Mouse (Mus musculus): ENCODE results near the gene Zscan21. TPM values are rescaled to one million over a fixed set of nuclear protein-coding genes. Genes with fewer than 3 reads are reported as not detected.

Zscan21 gene
- polyA plus RNA-seq, 1 experiment, result 14.0 TPM

DNA sequence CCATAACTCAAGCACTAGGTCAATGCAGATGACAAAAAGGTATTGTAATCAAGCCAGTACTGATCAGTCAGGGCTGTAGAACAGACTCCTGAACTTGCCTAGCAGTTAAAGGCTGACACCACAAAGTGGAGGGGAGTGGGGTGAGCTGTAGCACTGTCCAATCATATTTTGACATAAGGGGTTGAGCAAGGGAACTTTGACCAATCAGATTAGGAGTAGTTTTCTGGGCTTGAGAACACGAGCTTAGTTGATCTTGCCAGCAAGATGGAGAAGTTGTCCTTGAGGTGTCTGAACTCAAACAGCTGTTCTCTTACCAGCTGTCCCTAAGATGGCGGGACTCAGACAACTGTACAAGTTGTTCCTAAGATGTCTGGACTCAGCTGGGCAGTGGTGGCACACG is 56.5 kb downstream of the Zscan21 start:
- Histone ChIP-seq H3K4me3 (ENCODE audit: insufficient read depth, low read length) (no peak overlapping the region), H3K27ac (ENCODE audit: insufficient read depth, low read depth, low read length) (peak overlapping the region; percentile 85; the same call in 1 of the 2 replicates), H3K4me1 (ENCODE audit: control insufficient read depth, insufficient read depth, low read length) (peaks cover 25% of the 10 kb centered on the region)
- TF ChIP-seq CTCF (IDR thresholded peaks at IDR 0.05; ENCODE audit: low read depth, low read length), result no peak
- TF ChIP-seq POLR2A (IDR thresholded peaks at IDR 0.05; ENCODE audit: borderline replicate concordance, low read depth, low read length), result no peak

Other genes with a start within 250 kb of the Zscan21 start
- gene Pilrb2, start 245.1 kb upstream of the Zscan21 start, polyA plus RNA-seq (2012; ENCODE audit: insufficient read depth, insufficient read length, missing spikeins), result 37.4 and 42.3 TPM in 2 replicates
- gene Cyp3a13, start 195.3 kb upstream of the Zscan21 start, polyA plus RNA-seq (2012; ENCODE audit: insufficient read depth, insufficient read length, missing spikeins), result not detected in 2 replicates
- gene Gjc3, start 153.8 kb upstream of the Zscan21 start, polyA plus RNA-seq (2012; ENCODE audit: insufficient read depth, insufficient read length, missing spikeins), result not detected in 2 replicates
- gene Azgp1, start 135.4 kb upstream of the Zscan21 start, polyA plus RNA-seq (2012; ENCODE audit: insufficient read depth, insufficient read length, missing spikeins), result not detected in 2 replicates
- not detected in 2 replicates for gene Smok3a, start 95.6 kb upstream of the Zscan21 start, polyA plus RNA-seq (2012; ENCODE audit: insufficient read depth, insufficient read length, missing spikeins)
- not detected in 2 replicates for gene Smok3b, start 95.5 kb upstream of the Zscan21 start, polyA plus RNA-seq (2012; ENCODE audit: insufficient read depth, insufficient read length, missing spikeins)
- not detected in 2 replicates for gene Smok3c, start 63.7 kb upstream of the Zscan21 start, polyA plus RNA-seq (2012; ENCODE audit: insufficient read depth, insufficient read length, missing spikeins)
- gene Zkscan1, start 31.8 kb upstream of the Zscan21 start, polyA plus RNA-seq (2012; ENCODE audit: insufficient read depth, insufficient read length, missing spikeins), result 10.5 and 12.0 TPM in 2 replicates
- gene Zfp113, start 38.8 kb downstream of the Zscan21 start, polyA plus RNA-seq (2012; ENCODE audit: insufficient read depth, insufficient read length, missing spikeins), result 5.8 and 6.8 TPM in 2 replicates
- 77.7 and 82.3 TPM in 2 replicates for gene Cops6, start 44.2 kb downstream of the Zscan21 start, polyA plus RNA-seq (2012; ENCODE audit: insufficient read depth, insufficient read length, missing spikeins)
- 34.1 and 40.5 TPM in 2 replicates for gene Ap4m1, start 55.1 kb downstream of the Zscan21 start, polyA plus RNA-seq (2012; ENCODE audit: insufficient read depth, insufficient read length, missing spikeins)
- gene Mcm7, start 55.5 kb downstream of the Zscan21 start, polyA plus RNA-seq (2012; ENCODE audit: insufficient read depth, insufficient read length, missing spikeins), result 34.6 and 46.6 TPM in 2 replicates
- 26.5 and 33.3 TPM in 2 replicates for gene Taf6, start 70.5 kb downstream of the Zscan21 start, polyA plus RNA-seq (2012; ENCODE audit: insufficient read depth, insufficient read length, missing spikeins)
- gene Cnpy4, start 70.6 kb downstream of the Zscan21 start, polyA plus RNA-seq (2012; ENCODE audit: insufficient read depth, insufficient read length, missing spikeins), result 28.2 and 37.3 TPM in 2 replicates
- 5.4 and 5.8 TPM in 2 replicates for gene Mblac1, start 77.4 kb downstream of the Zscan21 start, polyA plus RNA-seq (2012; ENCODE audit: insufficient read depth, insufficient read length, missing spikeins)
- gene Nxpe5, start 109.0 kb downstream of the Zscan21 start, polyA plus RNA-seq (2012; ENCODE audit: insufficient read depth, insufficient read length, missing spikeins), result 40.8 and 43.3 TPM in 2 replicates
- 96.8 and 106 TPM in 2 replicates for gene Lamtor4, start 138.6 kb downstream of the Zscan21 start, polyA plus RNA-seq (2012; ENCODE audit: insufficient read depth, insufficient read length, missing spikeins)
- gene BC037034, start 147.1 kb downstream of the Zscan21 start, polyA plus RNA-seq (2012; ENCODE audit: insufficient read depth, insufficient read length, missing spikeins), result 83.8 and 85.1 TPM in 2 replicates
- not detected in 2 replicates for gene Gal3st4, start 155.9 kb downstream of the Zscan21 start, polyA plus RNA-seq (2012; ENCODE audit: insufficient read depth, insufficient read length, missing spikeins)
- gene Gm43720, start 163.1 kb downstream of the Zscan21 start, polyA plus RNA-seq (2012; ENCODE audit: insufficient read depth, insufficient read length, missing spikeins), result not detected in 2 replicates
- gene Gpc2, start 163.1 kb downstream of the Zscan21 start, polyA plus RNA-seq (2012; ENCODE audit: insufficient read depth, insufficient read length, missing spikeins), result 2.9 and 3.3 TPM in 2 replicates
- gene Stag3, start 163.3 kb downstream of the Zscan21 start, polyA plus RNA-seq (2012; ENCODE audit: insufficient read depth, insufficient read length, missing spikeins), result 3.0 and 4.0 TPM in 2 replicates
- 0.86 and 1.7 TPM in 2 replicates for gene Pvrig, start 225.1 kb downstream of the Zscan21 start, polyA plus RNA-seq (2012; ENCODE audit: insufficient read depth, insufficient read length, missing spikeins)

Data from bone marrow macrophage, adult 2 months (primary cell).